ENCODE assay signal across 8 mouse cellular contexts in genomic region chr9:107633661-107634405, GRCm38 (mm10). TPM values are rescaled to one million over a fixed set of nuclear protein-coding genes. Genes with fewer than 3 reads are reported as not detected.
DNase-seq lines count a peak whose midpoint lies in the region; ATAC-seq and TF ChIP-seq lines count a peak whose summit lies in the region.

No protein-coding gene starts in this region.

- no peak for TF ChIP-seq CTCF in E14TG2a.4 (conservative IDR thresholded peaks at IDR 0.05; ENCODE audit: low read length)

- H3K27ac ChIP-seq in hindbrain, embryonic 14.5 days, result peak overlapping the region; percentile 93
- H3K27ac ChIP-seq in liver, embryonic 13.5 days, result peak overlapping the region; percentile 94
- H3K27ac ChIP-seq in neural tube, embryonic 14.5 days (ENCODE audit: low read depth, low read length), result peak overlapping the region; percentile 90

- peaks cover 74% of the 10 kb centered on the region for H3K4me1 ChIP-seq in E14TG2a.4 (replicated peaks; ENCODE audit: low read depth, low read length)
- H3K4me1 ChIP-seq in hindbrain, embryonic 14.5 days (replicated peaks; ENCODE audit: control insufficient read depth, insufficient read depth, low read length), result peaks cover 59% of the 10 kb centered on the region
- peaks cover 77% of the 10 kb centered on the region for H3K4me1 ChIP-seq in liver, embryonic 13.5 days (replicated peaks)
- H3K4me1 ChIP-seq in neural tube, embryonic 14.5 days (ENCODE audit: control insufficient read depth, insufficient read depth, low read length), result peaks cover 58% of the 10 kb centered on the region

- DNase-seq in gastrocnemius, postnatal 10 days, result peak; percentile 57
- DNase-seq in gastrocnemius, adult 18-20 months (ENCODE audit: low spot score), result no peak
- no peak for DNase-seq in hindbrain, embryonic 14.5 days (ENCODE audit: low spot score)
- DNase-seq in liver, embryonic 13.5 days, result no peak

- 0% methylated on average over 15 of the region's 15 CpGs for WGBS in hindbrain, embryonic 14.5 days
- 2% methylated on average over 15 of the region's 15 CpGs for WGBS in liver, embryonic 13.5 days (ENCODE audit: insufficient replicate concordance)
- WGBS in neural tube, embryonic 14.5 days, result under 1% methylated on average over 15 of the region's 15 CpGs

- peak overlapping the region; percentile 98 for H3K4me2 ChIP-seq in hindbrain, embryonic 14.5 days (replicated peaks)
- H3K4me2 ChIP-seq in liver, embryonic 13.5 days, result peak overlapping the region; percentile 100
- peak overlapping the region; percentile 99 for H3K4me2 ChIP-seq in neural tube, embryonic 14.5 days (ENCODE audit: low read depth, low read length)

- H3K9ac ChIP-seq in hindbrain, embryonic 14.5 days, result peak overlapping the region; percentile 82
- peak overlapping the region; percentile 97 for H3K9ac ChIP-seq in liver, embryonic 13.5 days
- H3K9ac ChIP-seq in neural tube, embryonic 14.5 days (replicated peaks; ENCODE audit: low read depth, low read length), result peak overlapping the region; percentile 82

- peaks cover 15% of the 10 kb centered on the region for H3K36me3 ChIP-seq in E14TG2a.4 (ENCODE audit: insufficient read depth, low read length)
- H3K36me3 ChIP-seq in hindbrain, embryonic 14.5 days (replicated peaks; ENCODE audit: control insufficient read depth, insufficient read depth), result no peaks in the 10 kb centered on the region
- peaks cover 25% of the 10 kb centered on the region for H3K36me3 ChIP-seq in liver, embryonic 13.5 days
- H3K36me3 ChIP-seq in neural tube, embryonic 14.5 days (ENCODE audit: control insufficient read depth, insufficient read depth, low read length), result no peaks in the 10 kb centered on the region

- peaks cover 24% of the 10 kb centered on the region for H3K27me3 ChIP-seq in E14TG2a.4 (ENCODE audit: insufficient read depth, low read length)
- H3K27me3 ChIP-seq in hindbrain, embryonic 14.5 days (ENCODE audit: control insufficient read depth, insufficient read depth, low read length), result no peaks in the 10 kb centered on the region
- H3K27me3 ChIP-seq in liver, embryonic 13.5 days, result no peaks in the 10 kb centered on the region
- no peaks in the 10 kb centered on the region for H3K27me3 ChIP-seq in neural tube, embryonic 14.5 days (ENCODE audit: control insufficient read depth, insufficient read depth, low read length)

- peak; percentile 24; the same call in 1 of the 2 replicates for ATAC-seq in erythroblast, adult 5-6 weeks (replicated peaks; ENCODE audit: low FRiP score, poor library complexity, severe bottlenecking)
- no peak for ATAC-seq in hindbrain, embryonic 14.5 days (ENCODE audit: low FRiP score)
- 0 out of 2 replicates have a peak, but pooled peaks have one; percentile 16 for ATAC-seq in liver, embryonic 13.5 days (ENCODE audit: low read depth)
- ATAC-seq in neural tube, embryonic 14.5 days (ENCODE audit: low read depth), result no peak
- no peak for ATAC-seq in monocyte, adult 5-6 weeks (replicated peaks; ENCODE audit: insufficient number of reproducible peaks, low FRiP score, low TSS enrichment, poor library complexity, severe bottlenecking)

- no peaks in the 10 kb centered on the region for H3K9me3 ChIP-seq in E14TG2a.4 (ENCODE audit: low read length)
- H3K9me3 ChIP-seq in hindbrain, embryonic 14.5 days (ENCODE audit: control insufficient read depth, low read length), result no peaks in the 10 kb centered on the region
- no peaks in the 10 kb centered on the region for H3K9me3 ChIP-seq in liver, embryonic 13.5 days (replicated peaks)
- H3K9me3 ChIP-seq in neural tube, embryonic 14.5 days (ENCODE audit: control insufficient read depth, low read length), result no peaks in the 10 kb centered on the region

- peak overlapping the region; percentile 88 for H3K4me3 ChIP-seq in E14TG2a.4 (replicated peaks; ENCODE audit: low read length)
- peak overlapping the region; percentile 69 for H3K4me3 ChIP-seq in hindbrain, embryonic 14.5 days (replicated peaks; ENCODE audit: low read length)
- H3K4me3 ChIP-seq in liver, embryonic 13.5 days (replicated peaks), result peak overlapping the region; percentile 86
- peak overlapping the region; percentile 88 for H3K4me3 ChIP-seq in neural tube, embryonic 14.5 days (ENCODE audit: low read depth, low read length)

RNA-seq across cellular contexts. Expression of gene Gnai2, which starts 1.3 kb away (rescaled TPM):
- 100 to 1,000 TPM; 193 to 231 TPM for total RNA-seq in gastrocnemius, postnatal 10 days (2021)
- 10 to 100 TPM; 59.3 to 75.5 TPM for total RNA-seq in gastrocnemius, adult 18-20 months (2021)
- 183 and 189 TPM in 2 replicates for total RNA-seq in erythroblast, adult 5-6 weeks (2015; ENCODE audit: low replicate concordance)
- total RNA-seq in erythroblast, adult 5-6 weeks (2017; ENCODE audit: low replicate concordance), result 162 and 183 TPM in 2 replicates
- polyA plus RNA-seq in hindbrain, embryonic 14.5 days (2014; fragmentation: Nextera tagmentation; extraction: Ambion mirVana), result 282 and 291 TPM in 2 replicates
- 144 and 163 TPM in 2 replicates for polyA plus RNA-seq in liver, embryonic 13.5 days (2015; fragmentation: Nextera tagmentation; extraction: Ambion mirVana)
- 234 and 258 TPM in 2 replicates for polyA plus RNA-seq in neural tube, embryonic 14.5 days (2014; fragmentation: Nextera tagmentation; extraction: Ambion mirVana)
- 646 to 794 TPM (median 705 TPM) in 3 replicates for total RNA-seq in monocyte, adult 5-6 weeks (2017)

RNA-seq across cellular contexts. Expression of gene Sema3b, which starts 24.8 kb away (rescaled TPM):
- 10 to 100 TPM; 41.8 to 51.3 TPM for total RNA-seq in gastrocnemius, postnatal 10 days (2021)
- 10 to 100 TPM; 11.0 to 11.4 TPM for total RNA-seq in gastrocnemius, adult 18-20 months (2021)
- not detected in 2 replicates for total RNA-seq in erythroblast, adult 5-6 weeks (2015; ENCODE audit: low replicate concordance)
- total RNA-seq in erythroblast, adult 5-6 weeks (2017; ENCODE audit: low replicate concordance), result not detected in 2 replicates
- polyA plus RNA-seq in hindbrain, embryonic 14.5 days (2014; fragmentation: Nextera tagmentation; extraction: Ambion mirVana), result 4.2 and 4.5 TPM in 2 replicates
- polyA plus RNA-seq in liver, embryonic 13.5 days (2015; fragmentation: Nextera tagmentation; extraction: Ambion mirVana), result 0.22 and 0.34 TPM in 2 replicates
- 2.8 and 5.3 TPM in 2 replicates for polyA plus RNA-seq in neural tube, embryonic 14.5 days (2014; fragmentation: Nextera tagmentation; extraction: Ambion mirVana)
- total RNA-seq in monocyte, adult 5-6 weeks (2017), result 0.10 TPM in 1 of 3 replicates, not detected in the others

RNA-seq across cellular contexts. Expression of gene Slc38a3, which starts 35.5 kb away (rescaled TPM):
- 10 to 100 TPM; 17.6 to 20.4 TPM for total RNA-seq in gastrocnemius, postnatal 10 days (2021)
- total RNA-seq in gastrocnemius, adult 18-20 months (2021), result 10 to 100 TPM; 57.7 to 62.0 TPM
- not detected in 2 replicates for total RNA-seq in erythroblast, adult 5-6 weeks (2015; ENCODE audit: low replicate concordance)
- total RNA-seq in erythroblast, adult 5-6 weeks (2017; ENCODE audit: low replicate concordance), result not detected in 2 replicates
- 48.3 and 48.5 TPM in 2 replicates for polyA plus RNA-seq in hindbrain, embryonic 14.5 days (2014; fragmentation: Nextera tagmentation; extraction: Ambion mirVana)
- polyA plus RNA-seq in liver, embryonic 13.5 days (2015; fragmentation: Nextera tagmentation; extraction: Ambion mirVana), result 5.4 and 5.9 TPM in 2 replicates
- 31.3 and 36.6 TPM in 2 replicates for polyA plus RNA-seq in neural tube, embryonic 14.5 days (2014; fragmentation: Nextera tagmentation; extraction: Ambion mirVana)
- not detected in 3 replicates for total RNA-seq in monocyte, adult 5-6 weeks (2017)

RNA-seq across cellular contexts. Expression of gene Gnat1, which starts 45.7 kb away (rescaled TPM):
- total RNA-seq in gastrocnemius, postnatal 10 days (2021), result not detected
- total RNA-seq in gastrocnemius, adult 18-20 months (2021), result not detected
- not detected in 2 replicates for total RNA-seq in erythroblast, adult 5-6 weeks (2015; ENCODE audit: low replicate concordance)
- total RNA-seq in erythroblast, adult 5-6 weeks (2017; ENCODE audit: low replicate concordance), result not detected in 2 replicates
- 1.3 TPM in 2 replicates for polyA plus RNA-seq in hindbrain, embryonic 14.5 days (2014; fragmentation: Nextera tagmentation; extraction: Ambion mirVana)
- 1.1 and 1.5 TPM in 2 replicates for polyA plus RNA-seq in liver, embryonic 13.5 days (2015; fragmentation: Nextera tagmentation; extraction: Ambion mirVana)
- polyA plus RNA-seq in neural tube, embryonic 14.5 days (2014; fragmentation: Nextera tagmentation; extraction: Ambion mirVana), result 1.4 and 2.7 TPM in 2 replicates
- 1.8 TPM in 1 of 3 replicates, not detected in the others for total RNA-seq in monocyte, adult 5-6 weeks (2017)

RNA-seq across cellular contexts. Expression of gene Ifrd2, which starts 46.4 kb away (rescaled TPM):
- 10 to 100 TPM; 34.6 to 40.4 TPM for total RNA-seq in gastrocnemius, postnatal 10 days (2021)
- 10 to 100 TPM; 44.6 to 49.7 TPM for total RNA-seq in gastrocnemius, adult 18-20 months (2021)
- total RNA-seq in erythroblast, adult 5-6 weeks (2015; ENCODE audit: low replicate concordance), result 207 and 270 TPM in 2 replicates
- total RNA-seq in erythroblast, adult 5-6 weeks (2017; ENCODE audit: low replicate concordance), result 204 and 217 TPM in 2 replicates
- 11.2 and 16.5 TPM in 2 replicates for polyA plus RNA-seq in hindbrain, embryonic 14.5 days (2014; fragmentation: Nextera tagmentation; extraction: Ambion mirVana)
- polyA plus RNA-seq in liver, embryonic 13.5 days (2015; fragmentation: Nextera tagmentation; extraction: Ambion mirVana), result 167 and 175 TPM in 2 replicates
- polyA plus RNA-seq in neural tube, embryonic 14.5 days (2014; fragmentation: Nextera tagmentation; extraction: Ambion mirVana), result 15.0 and 17.8 TPM in 2 replicates
- 5.5 to 11.1 TPM (median 8.8 TPM) in 3 replicates for total RNA-seq in monocyte, adult 5-6 weeks (2017)

Comparison
In these comparisons a context has a peak if more than half of its experiments do, and no peak if none do; other contexts are left out.
1. ATAC-seq: peak in erythroblast, adult 5-6 weeks (single experiment) and liver, embryonic 13.5 days (single experiment); none in hindbrain, embryonic 14.5 days (single experiment), neural tube, embryonic 14.5 days (single experiment) and monocyte, adult 5-6 weeks (single experiment).
2. RNA of gene Sema3b, which starts 24.8 kb away (total RNA-seq): 41.8 to 51.3 TPM in gastrocnemius, postnatal 10 days and 11.0 to 11.4 TPM in gastrocnemius, adult 18-20 months; not detected in erythroblast, adult 5-6 weeks and 0.10 TPM in monocyte, adult 5-6 weeks; every median in the first group is over 10 times any median in the second.
3. RNA of gene Slc38a3, which starts 35.5 kb away (total RNA-seq): 57.7 to 62.0 TPM in gastrocnemius, adult 18-20 months and 17.6 to 20.4 TPM in gastrocnemius, postnatal 10 days; not detected in erythroblast, adult 5-6 weeks and not detected in monocyte, adult 5-6 weeks; every median in the first group is over 10 times any median in the second.
4. Peak in every context shown above with its lines, with median percentiles within 50 percentile points of each other: H3K4me3 ChIP-seq, H3K27ac ChIP-seq, H3K4me2 ChIP-seq and H3K9ac ChIP-seq.